Mouse (Mus musculus): ENCODE measurements at regions not wholly inside any gene's neighbourhood (a gene's known extent, or its start where the extent isn't known, plus 50 kb on each side); places are given as distances from the start of the nearest gene placed in this dataset.

DNA sequence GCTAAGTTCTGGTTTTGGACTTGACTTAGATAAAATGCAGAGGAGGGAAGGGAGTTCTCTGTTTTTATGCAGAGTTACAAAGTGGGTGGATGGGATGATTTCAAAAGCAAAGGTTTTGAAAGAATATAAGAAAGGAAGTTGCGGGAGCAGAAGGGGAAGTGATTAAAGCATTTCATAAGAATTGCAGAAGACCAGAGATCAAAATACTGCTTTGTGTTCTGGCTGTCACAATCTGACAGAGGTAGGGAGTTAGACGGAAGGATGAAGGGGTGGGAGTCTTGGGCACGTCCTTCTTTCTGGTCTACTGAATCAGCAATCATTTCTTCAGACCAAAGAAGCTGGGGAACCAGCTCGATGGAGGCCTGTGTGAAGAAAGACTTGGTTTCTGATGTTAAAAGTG is 78.0 kb upstream of the Fn1 start:
- ATAC-seq (replicated peaks; ENCODE audit: low read depth, poor library complexity, severe bottlenecking): peak; percentile 78

DNA sequence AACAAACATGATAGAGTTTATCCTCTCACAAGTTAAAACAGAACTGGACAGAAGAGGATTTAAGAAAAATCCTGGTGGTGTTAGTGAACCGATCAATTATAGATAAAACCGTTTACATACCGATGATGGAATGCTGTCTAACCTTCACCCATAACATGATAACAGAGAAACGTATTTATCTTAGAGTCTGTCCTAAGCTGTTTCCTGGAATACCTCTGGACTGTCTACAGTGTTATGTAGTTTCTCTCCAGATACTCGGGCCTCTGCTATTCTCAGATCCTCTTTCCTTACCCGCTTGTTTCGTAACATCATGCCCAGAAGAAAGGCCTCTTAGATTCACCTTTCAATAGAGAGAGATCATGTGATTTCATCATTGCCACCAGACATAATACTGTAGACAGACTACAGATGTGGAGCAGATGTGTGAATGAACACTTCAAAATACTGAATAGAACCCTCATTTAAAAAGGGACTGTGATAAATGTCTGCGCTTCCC is 75.9 kb upstream of the Fn1 start:
- peak; percentile 67 for ATAC-seq (replicated peaks; ENCODE audit: low read depth, poor library complexity, severe bottlenecking)

DNA sequence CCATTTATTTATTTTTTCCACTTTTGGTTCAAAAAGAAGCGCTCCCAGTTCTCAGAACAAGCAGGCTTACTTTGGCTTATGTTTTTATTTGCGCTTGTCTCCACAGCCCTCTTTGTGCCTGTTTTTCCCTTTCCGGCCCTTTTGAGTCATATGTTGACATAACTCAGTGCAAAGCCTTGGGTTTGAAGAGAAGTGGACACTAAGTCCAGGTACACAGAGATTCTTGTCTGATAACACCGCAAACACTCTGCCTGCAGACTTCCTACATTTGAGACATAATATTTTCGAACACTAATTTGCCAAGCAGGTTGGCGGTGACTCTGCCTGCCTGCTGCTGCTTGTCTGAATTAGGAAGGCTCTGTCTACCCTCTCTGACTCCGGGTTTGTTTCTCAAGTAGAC is 70.8 kb upstream of the Fn1 start:
- no peak for ATAC-seq (replicated peaks; ENCODE audit: low read depth, poor library complexity, severe bottlenecking)

DNA sequence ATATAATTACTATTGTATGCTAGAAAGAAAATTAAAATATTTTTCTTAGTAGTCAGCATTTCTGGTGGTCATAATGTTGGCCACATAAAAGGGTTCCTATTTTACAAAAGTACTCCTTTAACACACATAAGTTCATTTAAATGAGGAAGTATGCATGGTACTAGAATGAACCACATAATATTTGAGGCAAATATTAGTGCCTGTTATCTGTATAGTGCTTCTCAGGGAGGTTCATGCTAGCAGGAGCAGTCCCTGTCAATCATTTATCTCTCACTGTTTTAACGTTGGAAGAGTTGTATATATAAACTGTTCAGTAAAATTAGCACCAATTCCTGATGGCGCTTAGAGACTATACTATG is 70.0 kb upstream of the Fn1 start:
- ATAC-seq (replicated peaks; ENCODE audit: low read depth, poor library complexity, severe bottlenecking): peak; percentile 63

DNA sequence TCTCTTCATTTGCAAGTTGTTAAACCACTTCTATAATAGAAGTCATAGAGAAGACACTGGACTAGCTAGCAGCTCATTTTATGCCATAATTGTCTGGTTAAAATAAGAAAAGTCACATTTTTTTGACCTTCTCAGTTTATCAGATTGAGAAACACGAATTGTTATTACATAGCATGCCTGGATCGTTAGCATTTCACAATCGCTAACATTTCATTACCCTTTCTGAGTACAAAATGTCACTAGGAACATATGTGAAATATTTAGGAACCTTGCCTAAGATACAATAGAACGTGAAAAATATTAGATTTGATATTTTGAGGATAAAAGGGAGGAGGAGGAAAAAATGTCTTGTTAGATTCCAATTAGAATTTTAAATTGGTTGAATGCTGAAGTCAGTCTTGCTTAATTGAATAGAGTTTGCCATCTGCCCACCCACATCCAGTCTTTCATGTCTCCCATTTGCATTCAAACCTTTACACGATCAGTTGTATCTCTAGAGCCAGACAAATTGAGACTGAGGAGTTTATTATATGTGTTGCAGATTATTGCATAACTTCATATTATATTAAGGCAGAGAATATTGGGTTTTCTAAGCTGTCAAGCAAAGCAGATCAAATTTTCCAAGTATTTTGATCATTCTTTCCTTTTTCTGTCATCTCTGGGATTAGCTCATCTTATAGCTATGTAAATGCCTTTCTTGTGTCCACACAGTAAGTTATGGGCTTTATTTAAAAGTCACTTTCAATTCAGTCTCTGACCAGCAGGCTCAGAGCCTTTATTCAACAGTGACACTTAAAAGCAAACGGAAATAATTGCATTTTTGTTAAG is 69.4 kb upstream of the Fn1 start:
- 0 out of 2 replicates have a peak, but pooled peaks have one; percentile 5 for ATAC-seq (replicated peaks; ENCODE audit: low read depth, poor library complexity, severe bottlenecking)

Data from common myeloid progenitor, adult 5-6 weeks (primary cell).